Mouse (Mus musculus): ENCODE data around the gene H2-DMb2. TPM values are rescaled to one million over a fixed set of nuclear protein-coding genes. Genes with fewer than 3 reads are reported as not detected.

H2-DMb2 gene
- polyA plus RNA-seq, 1 experiment from 2014 or later = not detected

GRCm38 (mm10) chr17:34172528-34172927 is 29.4 kb downstream of the H2-DMb2 start:
- H3K4me2 ChIP-seq (replicated peaks) = no peak overlapping the region
- no peak overlapping the region for H3K4me3 ChIP-seq
- H3K4me1 ChIP-seq = no peaks in the 10 kb centered on the region
- WGBS = 93% methylated on average over 5 of the region's 5 CpGs
- no peak for ATAC-seq (ENCODE audit: low FRiP score)
- H3K36me3 ChIP-seq = no peaks in the 10 kb centered on the region
- peaks cover 9% of the 10 kb centered on the region; the same call in 1 of the 2 replicates for H3K27me3 ChIP-seq
- no peaks in the 10 kb centered on the region for H3K9me3 ChIP-seq (replicated peaks)
- no peak overlapping the region for H3K27ac ChIP-seq
- H3K9ac ChIP-seq = no peak overlapping the region

- WGBS = 68% methylated on average over 1 of the region's 1 CpGs
- Histone ChIP-seq H3K27me3 (peaks cover 6% of the 10 kb centered on the region; the same call in 1 of the 2 replicates), H3K36me3 (no peaks in the 10 kb centered on the region), H3K4me2 (replicated peaks) (no peak overlapping the region), H3K4me1 (no peaks in the 10 kb centered on the region), H3K9me3 (replicated peaks) (no peaks in the 10 kb centered on the region), H3K4me3 (no peak overlapping the region), H3K27ac (no peak overlapping the region), H3K9ac (no peak overlapping the region)
- no peak for ATAC-seq (ENCODE audit: low FRiP score)
Measured at GRCm38 (mm10) chr17:34174075-34174474, 31.0 kb downstream of the H2-DMb2 start.

GRCm38 (mm10) chr17:34177179-34177578 is 34.1 kb downstream of the H2-DMb2 start:
- no peak overlapping the region for H3K27ac ChIP-seq
- no peaks in the 10 kb centered on the region for H3K9me3 ChIP-seq (replicated peaks)
- H3K36me3 ChIP-seq = no peaks in the 10 kb centered on the region
- H3K4me2 ChIP-seq (replicated peaks) = no peak overlapping the region
- no peak overlapping the region for H3K4me3 ChIP-seq
- ATAC-seq (ENCODE audit: low FRiP score) = no peak
- H3K4me1 ChIP-seq = no peaks in the 10 kb centered on the region
- 64% methylated on average over 4 of the region's 4 CpGs for WGBS
- peaks cover 4% of the 10 kb centered on the region; the same call in 1 of the 2 replicates for H3K27me3 ChIP-seq
- H3K9ac ChIP-seq = no peak overlapping the region

GRCm38 (mm10) chr17:34179019-34179418 is 35.9 kb downstream of the H2-DMb2 start:
- WGBS = 71% methylated on average over 6 of the region's 6 CpGs
- no peak overlapping the region for H3K4me3 ChIP-seq
- H3K27ac ChIP-seq = no peak overlapping the region
- H3K36me3 ChIP-seq = no peaks in the 10 kb centered on the region
- H3K27me3 ChIP-seq = peaks cover 14% of the 10 kb centered on the region
- H3K4me1 ChIP-seq = no peaks in the 10 kb centered on the region
- H3K9me3 ChIP-seq (replicated peaks) = no peaks in the 10 kb centered on the region
- no peak overlapping the region for H3K4me2 ChIP-seq (replicated peaks)
- no peak for ATAC-seq (ENCODE audit: low FRiP score)
- H3K9ac ChIP-seq = no peak overlapping the region

- 77% methylated on average over 13 of the region's 13 CpGs for WGBS
- Histone ChIP-seq H3K9me3 (replicated peaks) (no peaks in the 10 kb centered on the region), H3K4me2 (replicated peaks) (no peak overlapping the region), H3K27me3 (peaks cover 20% of the 10 kb centered on the region), H3K27ac (no peak overlapping the region), H3K9ac (no peak overlapping the region), H3K4me3 (no peak overlapping the region), H3K4me1 (no peaks in the 10 kb centered on the region), H3K36me3 (no peaks in the 10 kb centered on the region)
- ATAC-seq (ENCODE audit: low FRiP score) = no peak
Measured at GRCm38 (mm10) chr17:34179913-34180859, 37.1 kb downstream of the H2-DMb2 start.

GRCm38 (mm10) chr17:34183564-34184219 is 40.6 kb downstream of the H2-DMb2 start:
- H3K4me3 ChIP-seq = no peak overlapping the region
- no peaks in the 10 kb centered on the region for H3K9me3 ChIP-seq (replicated peaks)
- H3K36me3 ChIP-seq = no peaks in the 10 kb centered on the region
- H3K27ac ChIP-seq = no peak overlapping the region
- WGBS = 84% methylated on average over 15 of the region's 15 CpGs
- H3K4me1 ChIP-seq = peaks cover 17% of the 10 kb centered on the region
- peaks cover 52% of the 10 kb centered on the region for H3K27me3 ChIP-seq
- ATAC-seq (ENCODE audit: low FRiP score) = no peak
- no peak overlapping the region for H3K9ac ChIP-seq
- H3K4me2 ChIP-seq (replicated peaks) = no peak overlapping the region

GRCm38 (mm10) chr17:34185526-34185925 is 42.4 kb downstream of the H2-DMb2 start:
- Histone ChIP-seq H3K4me2 (replicated peaks) (no peak overlapping the region), H3K27ac (no peak overlapping the region), H3K9me3 (replicated peaks) (no peaks in the 10 kb centered on the region), H3K9ac (no peak overlapping the region), H3K4me1 (peaks cover 17% of the 10 kb centered on the region), H3K27me3 (peaks cover 71% of the 10 kb centered on the region), H3K36me3 (no peaks in the 10 kb centered on the region), H3K4me3 (no peak overlapping the region)
- no peak for ATAC-seq (ENCODE audit: low FRiP score)
- 85% methylated on average over 9 of the region's 9 CpGs for WGBS

GRCm38 (mm10) chr17:34186885-34187260 is 43.8 kb downstream of the H2-DMb2 start:
- 0 out of 2 replicates have a peak, but pooled peaks have one; percentile 29 for ATAC-seq (ENCODE audit: low FRiP score)
- Histone ChIP-seq H3K9me3 (replicated peaks) (no peaks in the 10 kb centered on the region), H3K4me1 (peaks cover 17% of the 10 kb centered on the region), H3K27me3 (peaks cover 84% of the 10 kb centered on the region), H3K4me2 (replicated peaks) (peak overlapping the region; percentile 84), H3K9ac (peak overlapping the region; percentile 47), H3K27ac (no peak overlapping the region), H3K4me3 (peak overlapping the region; percentile 39), H3K36me3 (no peaks in the 10 kb centered on the region)
- 2% methylated on average over 14 of the region's 14 CpGs for WGBS

GRCm38 (mm10) chr17:34187261-34187916 is 44.3 kb downstream of the H2-DMb2 start, which contains the start of the genes Tap1 and Psmb9:
Gene Tap1 (plus strand): TSS chr17:34187553.
Gene Psmb9 (minus strand): TSS chr17:34187764.
- ATAC-seq (ENCODE audit: low FRiP score) = peak; percentile 90
- Histone ChIP-seq H3K27ac (no peak within 1 kb of the TSS), H3K4me3 (peak within 1 kb of the TSS; percentile 39), H3K9ac (peak within 1 kb of the TSS; percentile 47), H3K4me1 (peaks cover 17% of the 10 kb centered on the region), H3K36me3 (no peaks in the 10 kb centered on the region), H3K27me3 (peaks cover 89% of the 10 kb centered on the region), H3K9me3 (replicated peaks) (no peaks in the 10 kb centered on the region), H3K4me2 (replicated peaks) (peak within 1 kb of the TSS; percentile 84)
- under 1% methylated on average over 46 of the region's 46 CpGs for WGBS

- Histone ChIP-seq H3K27ac (no peak overlapping the region), H3K4me2 (replicated peaks) (peak overlapping the region; percentile 84), H3K27me3 (peaks cover 96% of the 10 kb centered on the region), H3K4me3 (peak overlapping the region; percentile 39), H3K36me3 (no peaks in the 10 kb centered on the region), H3K4me1 (peaks cover 17% of the 10 kb centered on the region), H3K9ac (peak overlapping the region; percentile 45), H3K9me3 (replicated peaks) (no peaks in the 10 kb centered on the region)
- 3% methylated on average over 20 of the region's 20 CpGs for WGBS
- no peak for ATAC-seq (ENCODE audit: low FRiP score)
Measured at GRCm38 (mm10) chr17:34188010-34188409, 44.9 kb downstream of the H2-DMb2 start.

GRCm38 (mm10) chr17:34188986-34189385 is 45.9 kb downstream of the H2-DMb2 start:
- Histone ChIP-seq H3K4me1 (peaks cover 17% of the 10 kb centered on the region), H3K9me3 (replicated peaks) (no peaks in the 10 kb centered on the region), H3K4me3 (no peak overlapping the region), H3K4me2 (replicated peaks) (no peak overlapping the region), H3K27me3 (peaks cover 96% of the 10 kb centered on the region), H3K9ac (no peak overlapping the region), H3K27ac (no peak overlapping the region), H3K36me3 (no peaks in the 10 kb centered on the region)
- no peak for ATAC-seq (ENCODE audit: low FRiP score)
- 77% methylated on average over 6 of the region's 6 CpGs for WGBS

- H3K4me2 ChIP-seq (replicated peaks) = no peak overlapping the region
- no peaks in the 10 kb centered on the region for H3K9me3 ChIP-seq (replicated peaks)
- WGBS = 31% methylated on average over 16 of the region's 16 CpGs
- no peak overlapping the region for H3K4me3 ChIP-seq
- no peak for ATAC-seq (ENCODE audit: low FRiP score)
- H3K4me1 ChIP-seq = peaks cover 11% of the 10 kb centered on the region
- H3K27me3 ChIP-seq = peaks cover 98% of the 10 kb centered on the region
- H3K36me3 ChIP-seq = no peaks in the 10 kb centered on the region
- H3K9ac ChIP-seq = no peak overlapping the region
- no peak overlapping the region for H3K27ac ChIP-seq
Measured at GRCm38 (mm10) chr17:34192852-34193251, 49.7 kb downstream of the H2-DMb2 start.
